Mouse (Mus musculus): ENCODE data around the gene Cd33.

The Cd33 gene

DNA sequence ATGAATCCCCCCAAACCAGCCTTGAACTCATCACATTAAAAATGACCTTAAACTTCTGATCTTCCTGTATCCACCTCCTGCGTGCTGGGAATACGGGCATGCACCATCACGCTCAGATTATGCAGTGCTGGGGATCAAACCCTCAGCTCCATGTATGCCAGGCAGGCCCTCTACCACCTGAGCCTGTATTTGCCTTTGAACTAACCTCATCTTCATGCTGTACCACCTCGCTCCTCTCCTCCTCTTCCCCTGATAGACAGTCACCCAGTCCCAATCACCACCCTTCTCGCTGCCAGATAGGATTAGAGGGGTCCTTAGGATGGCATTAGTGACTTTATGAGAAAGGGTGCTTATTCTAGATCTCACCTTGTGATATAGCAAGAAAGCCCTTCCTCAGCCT, 29.2 kb downstream of the Cd33 start:
- no peak for DNase-seq (ENCODE audit: low read depth, low spot score)

DNA sequence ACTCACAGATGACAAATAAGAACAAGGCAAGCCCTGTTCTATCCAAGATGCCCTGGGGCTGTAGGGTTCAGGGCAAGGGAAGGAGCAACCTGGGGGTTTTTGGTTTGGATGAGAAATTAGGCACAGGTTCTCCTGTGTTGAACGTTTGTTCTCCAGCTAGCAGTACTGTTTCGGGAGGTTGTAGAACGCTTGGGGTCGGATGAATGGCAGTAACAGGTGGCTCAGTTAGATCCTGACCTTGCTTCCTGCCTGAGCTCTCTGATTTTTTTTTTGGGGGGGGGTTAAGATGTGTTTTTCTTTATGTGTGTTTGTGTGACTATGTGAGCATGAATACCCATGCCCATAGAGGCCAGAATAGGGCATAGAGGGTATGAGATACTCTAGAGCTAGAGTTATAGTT, 31.7 kb downstream of the Cd33 start:
- DNase-seq (ENCODE audit: low read depth, low spot score) = no peak

DNA sequence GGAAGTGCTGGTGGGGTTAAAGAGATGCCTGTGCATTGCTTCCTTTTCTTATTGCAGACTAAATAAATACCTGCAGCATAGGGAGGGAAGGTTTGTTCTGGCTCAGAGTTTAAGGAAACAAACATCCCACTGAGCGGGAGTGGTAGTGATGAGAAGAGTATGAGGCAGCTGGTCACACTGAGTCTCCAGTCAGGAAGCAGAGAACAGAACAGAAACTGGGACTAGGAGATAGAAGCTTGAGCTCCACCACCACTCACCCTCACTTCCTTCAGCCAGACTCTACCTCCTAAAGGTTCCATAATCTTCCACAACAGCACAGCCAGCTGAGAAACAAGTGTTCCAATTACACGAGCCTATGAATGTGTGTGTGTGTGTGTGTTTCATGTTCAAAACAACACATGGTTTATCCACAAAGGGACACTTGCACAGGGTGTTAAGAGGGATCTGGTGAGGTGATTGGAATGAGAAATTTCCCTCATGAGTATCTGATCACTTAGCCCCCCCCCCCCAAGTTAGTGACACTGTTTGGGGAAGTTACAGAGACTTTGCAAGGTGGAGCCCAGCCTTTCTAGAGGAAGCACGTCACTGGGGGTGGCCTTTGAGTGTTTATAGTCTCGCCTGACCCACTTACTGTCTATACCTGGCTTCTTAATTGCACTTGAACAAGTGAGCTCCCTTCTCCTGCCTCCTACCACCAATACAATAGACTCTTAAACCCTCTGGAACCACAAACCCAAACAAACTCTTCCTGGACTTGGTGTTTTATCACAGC, 32.3 kb downstream of the Cd33 start:
- DNase-seq (ENCODE audit: low read depth, low spot score) = no peak

DNA sequence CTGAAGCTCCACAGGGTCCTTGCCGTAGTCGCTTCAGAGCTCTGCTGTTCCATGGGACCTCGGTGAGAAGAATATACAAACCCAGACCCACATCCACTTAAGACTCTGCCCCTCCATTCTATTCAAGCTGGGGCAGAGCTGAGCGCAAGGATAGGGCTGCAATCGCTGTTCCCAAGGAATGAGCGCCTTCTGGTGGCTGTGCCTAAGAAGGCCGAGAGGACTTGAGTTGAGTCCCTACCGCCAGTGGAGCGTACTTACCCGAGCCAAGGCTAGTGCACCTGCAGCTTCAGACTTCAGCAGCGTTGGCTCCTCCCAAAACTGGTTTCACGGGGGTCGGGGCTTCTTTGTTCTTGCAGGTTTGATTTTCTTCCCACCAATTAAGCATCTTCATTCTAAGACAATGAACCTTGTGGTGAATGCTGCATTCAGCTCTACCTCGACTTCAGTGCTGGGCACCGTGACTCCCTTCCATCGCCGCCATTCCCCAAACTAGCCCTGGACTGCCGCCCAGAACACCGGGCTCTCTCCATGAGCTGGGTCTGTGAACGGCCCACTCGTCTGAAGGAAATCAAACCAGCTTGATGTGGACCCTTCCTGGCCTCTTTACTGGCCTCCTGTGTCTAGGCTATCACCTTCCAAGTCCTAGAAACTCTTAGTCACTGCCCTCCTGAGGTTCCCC, 48.7 kb downstream of the Cd33 start:
- DNase-seq (ENCODE audit: low read depth, low spot score) = peak; percentile 28

DNA sequence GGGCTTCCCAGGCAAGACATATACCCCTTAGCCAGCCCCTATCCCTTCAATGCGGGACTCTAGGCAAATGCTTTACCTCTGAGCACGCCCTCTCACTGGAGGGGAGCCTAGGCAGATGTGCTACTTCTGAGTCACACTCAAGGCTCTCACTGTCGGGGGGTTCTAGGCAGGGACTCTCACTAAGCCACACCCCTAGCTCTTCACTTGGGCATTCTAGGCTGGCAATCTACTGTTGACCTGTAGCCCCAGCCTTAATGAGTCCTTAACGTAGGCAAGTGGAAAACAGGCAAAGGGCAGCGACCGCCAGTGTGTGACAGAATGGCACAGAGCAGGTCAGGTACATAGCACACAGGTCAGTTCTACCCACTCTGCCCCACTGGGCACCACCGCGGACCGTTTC, 53.4 kb downstream of the Cd33 start:
- DNase-seq (ENCODE audit: low read depth, low spot score) = no peak

DNA sequence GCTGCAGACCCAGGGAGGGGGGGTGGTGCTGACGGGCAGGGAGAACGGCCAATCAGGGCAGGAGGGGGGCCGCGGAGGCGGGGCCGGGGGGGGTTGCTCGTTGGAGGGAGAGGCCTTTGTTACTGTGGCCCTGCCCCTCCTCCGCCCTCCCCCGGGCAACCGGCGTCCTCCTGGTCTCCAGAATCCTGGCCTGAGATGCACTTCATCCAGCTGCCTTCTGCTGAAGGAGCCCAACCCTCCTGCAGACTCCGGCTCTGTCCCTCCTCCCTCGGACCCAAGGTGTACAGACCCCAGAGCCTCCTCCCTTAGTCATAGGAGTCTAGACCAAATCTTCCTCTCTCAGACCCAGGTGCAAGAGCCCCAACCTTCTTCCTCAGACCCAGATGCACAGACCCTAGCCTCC, 54.0 kb downstream of the Cd33 start:
- no peak for DNase-seq (ENCODE audit: low read depth, low spot score)

DNA sequence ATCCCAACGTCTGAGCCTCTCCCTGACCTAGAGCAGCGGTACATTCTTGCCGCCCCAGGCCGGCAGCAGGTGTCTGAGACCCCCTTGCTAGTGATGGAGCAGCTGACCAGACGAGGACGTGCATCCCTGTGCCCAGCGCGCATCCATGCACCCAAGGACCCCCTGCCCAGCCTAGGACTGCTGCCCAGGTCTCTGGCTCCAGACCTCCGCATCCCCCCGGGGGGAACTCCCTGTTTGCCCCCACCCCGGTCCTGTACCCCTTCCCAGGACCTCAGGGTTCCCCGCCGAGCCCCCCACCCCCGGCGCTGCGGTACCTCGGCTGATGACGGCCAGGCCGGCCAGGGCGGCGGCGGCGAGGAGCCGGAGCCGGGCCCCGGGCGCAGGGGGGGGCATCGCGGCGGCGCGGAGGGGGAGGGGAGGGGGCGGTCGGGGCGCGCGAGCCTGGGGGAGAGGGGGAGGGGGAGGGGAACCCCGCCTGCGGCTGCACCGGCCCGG, 54.5 kb downstream of the Cd33 start, which contains the start of gene Iglon5:
Iglon5 (minus strand) TSS at position 445 of the 495 bp plus-strand sequence.
- no peak for DNase-seq (ENCODE audit: low read depth, low spot score)

DNA sequence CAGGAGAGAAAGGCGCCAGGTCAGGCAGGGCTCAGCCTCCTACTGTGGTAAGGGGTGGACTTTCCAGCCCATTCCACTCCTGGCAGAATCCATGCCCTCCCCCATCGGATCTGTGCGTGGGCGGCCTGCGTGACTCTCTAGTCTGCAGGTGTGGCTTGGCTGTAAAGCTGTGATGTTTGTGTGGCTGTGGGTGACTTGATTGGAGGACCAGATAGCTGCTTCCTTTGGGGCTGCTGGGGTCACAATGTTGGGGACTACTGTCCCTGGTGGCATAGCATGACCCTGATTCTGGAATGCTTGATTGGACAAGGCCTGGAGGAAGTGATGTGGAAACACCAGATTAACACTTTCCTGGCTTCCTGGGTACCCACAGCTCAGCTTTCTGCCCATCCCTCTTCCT, 55.6 kb downstream of the Cd33 start:
- DNase-seq (ENCODE audit: low read depth, low spot score) = no peak

DNA sequence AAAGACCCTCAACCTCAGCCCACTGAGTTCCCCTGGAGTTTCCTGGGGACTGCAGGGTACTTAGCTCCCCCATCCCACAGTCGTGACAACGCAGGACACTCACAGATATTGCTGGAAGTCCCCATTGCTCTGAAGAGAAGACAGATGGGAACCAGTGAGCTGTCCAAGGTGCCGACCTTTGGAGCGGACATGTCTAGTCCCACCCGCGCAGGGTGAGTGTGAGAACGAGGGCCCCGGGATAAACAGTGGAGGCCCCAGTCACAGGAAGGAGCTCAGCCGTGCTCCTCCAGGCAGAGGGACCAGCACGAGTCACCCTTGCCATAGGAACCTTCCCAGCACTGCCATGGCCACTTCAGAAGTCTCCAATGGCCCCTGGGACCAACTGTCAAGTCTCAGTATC, 61.0 kb downstream of the Cd33 start:
- no peak for DNase-seq (ENCODE audit: low read depth, low spot score)

DNA sequence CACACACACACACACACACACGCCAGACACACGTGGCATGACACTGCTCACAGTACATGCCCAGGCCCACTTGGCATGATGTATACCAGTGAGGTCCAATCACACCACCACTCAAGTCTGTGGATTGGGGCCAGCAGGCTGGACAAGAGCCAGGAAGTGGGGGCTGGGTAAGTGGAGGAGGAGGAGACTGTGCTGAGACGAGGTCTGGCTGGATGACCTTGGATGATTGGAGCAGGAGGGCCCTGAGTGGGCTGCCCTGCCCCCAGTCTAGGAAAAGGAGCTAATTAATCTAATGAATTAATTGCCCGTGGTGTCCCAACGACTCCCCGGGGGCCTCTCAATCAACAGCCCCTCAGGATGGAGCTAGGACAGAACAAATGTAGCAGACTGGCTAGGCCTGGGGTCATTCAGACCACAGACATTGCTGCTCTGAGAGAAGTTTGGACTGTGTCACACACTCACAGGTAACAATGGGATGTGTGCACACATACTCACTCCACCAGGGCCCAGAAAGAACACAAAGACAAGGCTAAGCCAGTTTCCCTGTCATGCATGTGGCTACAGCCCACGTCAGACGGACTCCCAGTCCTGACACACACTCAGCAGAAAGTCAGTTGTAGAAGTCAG, 62.0 kb downstream of the Cd33 start:
- DNase-seq (ENCODE audit: low read depth, low spot score) = no peak

DNA sequence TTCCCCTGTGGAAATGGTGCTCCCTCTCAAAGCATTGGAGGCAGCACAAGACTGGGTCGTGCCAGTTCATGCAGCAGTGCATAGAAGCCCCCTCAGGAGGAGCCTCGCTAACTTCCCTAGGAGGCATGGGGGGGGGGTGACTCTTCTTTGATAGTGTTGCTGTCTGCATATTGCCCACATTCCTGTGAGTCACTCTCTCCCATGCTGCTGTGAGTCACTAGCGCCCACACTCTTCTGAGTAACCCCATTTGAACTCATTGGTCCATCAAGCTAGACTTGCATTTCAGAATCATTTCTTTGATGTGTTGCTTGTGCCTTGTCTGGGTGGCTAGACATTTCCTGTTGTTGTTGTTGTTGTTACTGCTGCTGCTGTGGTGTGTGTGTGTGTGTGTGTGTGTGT, 63.0 kb downstream of the Cd33 start:
- no peak for DNase-seq (ENCODE audit: low read depth, low spot score)

DNA sequence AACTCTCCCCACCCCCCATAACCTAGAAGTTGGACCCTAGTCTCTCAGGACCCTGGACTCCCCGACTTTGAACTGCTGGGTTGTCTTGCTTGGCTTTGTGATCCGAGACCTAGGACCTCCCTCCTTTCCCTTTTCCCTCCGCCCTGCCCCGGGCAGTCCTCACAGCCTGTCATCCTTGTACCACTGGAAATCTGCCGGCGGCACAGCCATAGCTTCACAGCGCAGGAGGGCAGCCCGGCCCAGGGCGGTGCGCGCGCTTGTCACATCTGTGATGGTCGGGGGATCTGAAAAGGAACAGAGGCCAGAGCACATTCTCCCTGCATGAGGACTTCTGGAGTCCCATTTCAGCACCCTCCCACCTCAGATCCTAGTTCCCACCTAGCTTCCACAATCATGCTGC, 67.9 kb downstream of the Cd33 start:
- DNase-seq (ENCODE audit: low read depth, low spot score) = no peak

DNA sequence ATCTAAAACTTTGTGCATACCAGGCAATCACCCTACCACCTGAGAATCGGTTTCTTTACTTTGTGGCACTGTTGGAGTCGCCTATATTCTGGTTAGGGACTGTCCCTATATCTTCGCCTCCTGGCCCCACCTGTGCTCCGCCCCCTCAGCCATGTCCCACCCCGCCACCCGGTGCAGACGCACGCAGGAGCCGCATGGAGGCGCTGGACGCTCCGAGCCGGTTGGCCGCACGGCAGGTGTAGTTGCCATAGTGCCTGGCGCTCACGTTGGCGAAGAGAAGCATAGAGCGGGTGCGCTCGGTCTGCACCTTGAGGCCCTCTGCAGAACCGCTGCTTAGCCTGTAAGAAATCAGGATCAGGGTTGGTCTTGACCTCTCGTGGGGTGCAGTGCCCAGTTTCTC, 68.5 kb downstream of the Cd33 start:
- DNase-seq (ENCODE audit: low read depth, low spot score) = no peak
